Mouse (Mus musculus): ENCODE measurements around the gene Rasa3.

DNA sequence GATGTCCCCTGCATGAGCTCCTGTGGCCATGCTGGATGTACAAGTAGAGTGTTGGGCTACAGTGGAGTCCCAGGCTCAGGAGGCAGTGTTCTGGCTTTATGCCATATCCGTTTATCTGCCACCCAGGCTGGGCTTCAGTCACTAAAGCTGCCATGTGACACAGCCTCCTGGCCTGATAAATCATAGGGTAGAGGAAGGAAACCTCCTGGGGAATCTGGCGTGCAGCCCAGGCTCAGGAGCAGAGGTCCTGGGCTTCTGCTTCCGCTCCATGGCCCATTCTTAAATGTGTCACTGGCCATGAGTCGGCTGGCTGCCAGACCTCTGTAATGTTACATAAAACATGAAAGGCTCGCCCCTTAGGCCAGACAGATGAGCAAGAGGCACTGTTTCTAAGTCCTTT is 146.5 kb downstream of the Rasa3 start:
- TF ChIP-seq CTCF (IDR thresholded peaks at IDR 0.05; ENCODE audit: low read depth) (no peak), EP300 (IDR thresholded peaks at IDR 0.05; ENCODE audit: low read depth) (no peak)

Data from liver, embryonic 14.5 days (tissue).